Mouse (Mus musculus): ENCODE measurements around the gene Rnf152. TPM values are rescaled to one million over a fixed set of nuclear protein-coding genes. Genes with fewer than 3 reads are reported as not detected.

Rnf152 gene
- total RNA-seq, 2 experiments from 2014 or later, result 4.4 to 4.6 TPM

- intact Hi-C loops (cut with DNase I), result loop anchor here (5.0 kb wide), 1 partner anchor 222 kb away; no protein-coding TSS in a partner anchor
- DNase-seq, result no peak
These were observed 42.3 kb downstream of the Rnf152 start for GRCm38 (mm10) chr1:105314010-105314800.

- DNase-seq, result no peak
- intact Hi-C loops (cut with DNase I), result loop anchor here (5.0 kb wide), 1 partner anchor 220 kb away; no protein-coding TSS in a partner anchor
These were observed 44.0 kb downstream of the Rnf152 start for GRCm38 (mm10) chr1:105312601-105312901.

GRCm38 (mm10) chr1:105311899-105312600 is 44.5 kb downstream of the Rnf152 start:
- intact Hi-C loops (cut with DNase I), result loop anchor here (5.0 kb wide), 1 partner anchor 220 kb away; no protein-coding TSS in a partner anchor
- peak; percentile 71 to 76 for DNase-seq

- DNase-seq, result no peak
- intact Hi-C loops (cut with DNase I), result no loop called here
These were observed 54.3 kb downstream of the Rnf152 start for GRCm38 (mm10) chr1:105302164-105302563.

GRCm38 (mm10) chr1:105301764-105302163 is 54.7 kb downstream of the Rnf152 start:
- DNase-seq, result no peak
- intact Hi-C loops (cut with DNase I), result no loop called here

GRCm38 (mm10) chr1:105291859-105292258 is 64.7 kb downstream of the Rnf152 start:
- no peak for DNase-seq
- intact Hi-C loops (cut with DNase I), result no loop called here

- DNase-seq, result no peak
- intact Hi-C loops (cut with DNase I), result no loop called here
These were observed 69.0 kb downstream of the Rnf152 start for GRCm38 (mm10) chr1:105287536-105287935.

GRCm38 (mm10) chr1:105286906-105287305 is 69.6 kb downstream of the Rnf152 start:
- DNase-seq, result no peak
- intact Hi-C loops (cut with DNase I), result no loop called here

- intact Hi-C loops (cut with DNase I), result no loop called here
These were observed 71.5 kb downstream of the Rnf152 start for GRCm38 (mm10) chr1:105285001-105285400.

GRCm38 (mm10) chr1:105284116-105284515 is 72.4 kb downstream of the Rnf152 start:
- DNase-seq, result no peak
- intact Hi-C loops (cut with DNase I), result no loop called here

More at GRCm38 (mm10) chr1:105285001-105285400, 71.5 kb downstream of the Rnf152 start:
- no peak for DNase-seq

- DNase-seq, result peak; percentile 8 to 9
- intact Hi-C loops (cut with DNase I), result no loop called here
These were observed 75.2 kb downstream of the Rnf152 start for GRCm38 (mm10) chr1:105281277-105281676.

GRCm38 (mm10) chr1:105280160-105280559 is 76.3 kb downstream of the Rnf152 start:
- no peak for DNase-seq
- intact Hi-C loops (cut with DNase I), result no loop called here

GRCm38 (mm10) chr1:105274500-105275194 is 81.9 kb downstream of the Rnf152 start:
- DNase-seq, result no peak
- intact Hi-C loops (cut with DNase I), result no loop called here

- DNase-seq, result no peak
- intact Hi-C loops (cut with DNase I), result no loop called here
These were observed 85.4 kb downstream of the Rnf152 start for GRCm38 (mm10) chr1:105271104-105271503.

- intact Hi-C loops (cut with DNase I), result loop anchor here (5.0 kb wide), 1 partner anchor 94 kb away; the partner anchor contains the start of gene Rnf152
- peak; percentile 2 to 6 for DNase-seq
These were observed 93.1 kb downstream of the Rnf152 start for GRCm38 (mm10) chr1:105263283-105264033.

GRCm38 (mm10) chr1:105260200-105260599 is 96.3 kb downstream of the Rnf152 start:
- DNase-seq, result no peak
- intact Hi-C loops (cut with DNase I), result loop anchor here (5.0 kb wide), 1 partner anchor 97 kb away; the partner anchor contains the start of gene Rnf152

- DNase-seq, result no peak
- intact Hi-C loops (cut with DNase I), result loop anchor here (5.0 kb wide), 1 partner anchor 50 kb away; no protein-coding TSS in a partner anchor
These were observed 99.3 kb downstream of the Rnf152 start for GRCm38 (mm10) chr1:105257199-105257598.

GRCm38 (mm10) chr1:105249190-105249589 is 107.3 kb downstream of the Rnf152 start:
- no peak for DNase-seq
- intact Hi-C loops (cut with DNase I), result no loop called here

- intact Hi-C loops (cut with DNase I), result no loop called here
- DNase-seq, result no peak
These were observed 109.9 kb downstream of the Rnf152 start for GRCm38 (mm10) chr1:105246651-105247050.

GRCm38 (mm10) chr1:105246075-105246574 is 110.4 kb downstream of the Rnf152 start:
- intact Hi-C loops (cut with DNase I), result no loop called here
- no peak for DNase-seq
